Mouse (Mus musculus) bone marrow macrophage, adult 2 months (primary cell): ENCODE measurements around the gene Cpm.

Source experiments
- CTCF ChIP-seq: IDR thresholded peaks from 2 replicates; pipeline ENCODE4 v1.5.1; 2012; ENCODE audit warnings: low read depth, mild to moderate bottlenecking, low read length, moderate library complexity
- POLR2A ChIP-seq: IDR thresholded peaks from 2 replicates; pipeline ENCODE4 v1.6.1; 2012; ENCODE audit warnings: mild to moderate bottlenecking, low read depth, low read length, borderline replicate concordance

GRCm38 (mm10) chr10:117607804-117608279 lies 21.5 kb upstream of the Cpm start:
- TF ChIP-seq CTCF = no peak
- TF ChIP-seq POLR2A = no peak
